9 mouse cellular contexts compared by ENCODE assay signal in the genomic region with DNA sequence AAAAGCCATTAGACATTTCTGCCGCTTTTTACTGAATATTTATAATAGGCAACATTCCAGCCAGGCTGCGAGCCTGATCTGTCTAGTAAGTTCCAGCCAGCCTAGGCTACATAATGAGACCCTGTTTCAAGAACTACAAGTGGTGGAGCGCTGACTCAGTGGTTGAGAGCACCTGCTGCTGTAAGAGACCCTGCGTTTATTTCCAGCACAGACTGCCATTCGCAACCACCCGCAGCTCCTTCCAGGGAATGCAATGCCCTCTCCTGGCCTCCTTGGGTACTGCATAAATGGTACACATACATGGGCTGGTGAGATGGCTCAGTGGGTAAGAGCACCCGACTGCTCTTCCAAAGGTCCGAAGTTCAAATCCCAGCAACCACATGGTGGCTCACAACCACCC. TPM values are rescaled to one million over a fixed set of nuclear protein-coding genes. Genes with fewer than 3 reads are reported as not detected.
A peak's percentile ranks its signal among the peaks of the same experiment; 100 is the strongest.
DNase-seq lines count a peak whose midpoint lies in the region; ATAC-seq and TF ChIP-seq lines count a peak whose summit lies in the region.
"Had no signal": no experiment of that assay in that cellular context is flagged by ENCODE, and none has a peak within 500 bp of the region (broad histone marks: within the 10 kb centered on the region; RNA-seq: fewer than 3 reads in every experiment).

No protein-coding gene starts in this region.

- no peaks in the 10 kb centered on the region for H3K27me3 ChIP-seq in intestine, postnatal 0 days (replicated peaks; ENCODE audit: control insufficient read depth, insufficient read depth, low read length)
- H3K27me3 ChIP-seq in intestine, embryonic 15.5 days (replicated peaks), result no peaks in the 10 kb centered on the region
- H3K27me3 ChIP-seq in forebrain, embryonic 11.5 days (ENCODE audit: control insufficient read depth, insufficient read depth, low read length), result no peaks in the 10 kb centered on the region

- WGBS in intestine, postnatal 0 days, result 83% methylated on average over 8 of the region's 8 CpGs
- WGBS in intestine, embryonic 15.5 days, result 86% methylated on average over 8 of the region's 8 CpGs
- WGBS in forebrain, embryonic 11.5 days, result 94% methylated on average over 8 of the region's 8 CpGs

- no peaks in the 10 kb centered on the region for H3K36me3 ChIP-seq in intestine, postnatal 0 days (ENCODE audit: control insufficient read depth, insufficient read depth)
- 0 out of 2 replicates have a peak, but pooled peaks cover 2% of the 10 kb centered on the region for H3K36me3 ChIP-seq in intestine, embryonic 15.5 days
- peaks cover 3% of the 10 kb centered on the region; the same call in 1 of the 2 replicates for H3K36me3 ChIP-seq in forebrain, embryonic 11.5 days (ENCODE audit: control insufficient read depth, insufficient read depth, low read length)

- no peaks in the 10 kb centered on the region for H3K9me3 ChIP-seq in intestine, postnatal 0 days (ENCODE audit: control insufficient read depth)
- no peaks in the 10 kb centered on the region for H3K9me3 ChIP-seq in intestine, embryonic 15.5 days
- H3K9me3 ChIP-seq in forebrain, embryonic 11.5 days (ENCODE audit: control insufficient read depth, low read length), result no peaks in the 10 kb centered on the region

- no peak overlapping the region for H3K9ac ChIP-seq in intestine, postnatal 0 days (ENCODE audit: low read depth, low read length)
- no peak overlapping the region for H3K9ac ChIP-seq in intestine, embryonic 15.5 days
- no peak overlapping the region for H3K9ac ChIP-seq in forebrain, embryonic 11.5 days (ENCODE audit: low read length)

- TF ChIP-seq CTCF in intestine, postnatal 0 days (IDR thresholded peaks at IDR 0.05; ENCODE audit: low read depth), result peak; percentile 65

- no peak overlapping the region for H3K4me2 ChIP-seq in intestine, postnatal 0 days (replicated peaks; ENCODE audit: low read depth)
- H3K4me2 ChIP-seq in intestine, embryonic 15.5 days (replicated peaks), result no peak overlapping the region
- no peak overlapping the region for H3K4me2 ChIP-seq in forebrain, embryonic 11.5 days (ENCODE audit: low read depth, low read length, severe bottlenecking)

- peak; percentile 16 for DNase-seq in spleen, adult 12 weeks (ENCODE audit: low spot score)
- DNase-seq in spleen, postnatal 36 days (ENCODE audit: low spot score in 2 of 2), result no peak
- DNase-seq in embryo, embryonic 11 days, result peak; percentile 49
- DNase-seq in thymus, postnatal 25 days, result peak; percentile 39
- no peak for DNase-seq in adrenal gland, adult 8-10 months
- DNase-seq in forebrain, embryonic 11.5 days (ENCODE audit: low spot score), result no peak

- no peak for ATAC-seq in intestine, postnatal 0 days
- no peak for ATAC-seq in intestine, embryonic 15.5 days
- no peak for ATAC-seq in forebrain, embryonic 11.5 days (replicated peaks; ENCODE audit: low FRiP score)
- ATAC-seq: midbrain, embryonic 16.5 days had no signal

- H3K4me1 ChIP-seq in intestine, postnatal 0 days (replicated peaks; ENCODE audit: control insufficient read depth, insufficient read depth, low read length), result no peaks in the 10 kb centered on the region
- H3K4me1 ChIP-seq in intestine, embryonic 15.5 days (replicated peaks), result peaks cover 24% of the 10 kb centered on the region
- no peaks in the 10 kb centered on the region for H3K4me1 ChIP-seq in forebrain, embryonic 11.5 days (replicated peaks; ENCODE audit: control insufficient read depth, insufficient read depth, low read length)

- no peak overlapping the region for H3K4me3 ChIP-seq in intestine, postnatal 0 days (ENCODE audit: low read depth, low read length)
- H3K4me3 ChIP-seq in intestine, embryonic 15.5 days (replicated peaks), result no peak overlapping the region
- H3K4me3 ChIP-seq in forebrain, embryonic 11.5 days (ENCODE audit: low read depth, low read length), result no peak overlapping the region

- H3K27ac ChIP-seq in intestine, postnatal 0 days (ENCODE audit: low read depth, low read length), result no peak overlapping the region
- no peak overlapping the region for H3K27ac ChIP-seq in intestine, embryonic 15.5 days
- H3K27ac ChIP-seq in forebrain, embryonic 11.5 days (ENCODE audit: low read depth, low read length), result no peak overlapping the region

RNA-seq across cellular contexts. Expression of gene Nmt1, which starts 18.8 kb away (rescaled TPM):
- polyA plus RNA-seq in intestine, postnatal 0 days (2015; fragmentation: Nextera tagmentation; extraction: Ambion mirVana), result 58.4 and 63.1 TPM in 2 replicates
- polyA plus RNA-seq in intestine, embryonic 15.5 days (2015; fragmentation: Nextera tagmentation; extraction: Ambion mirVana), result 60.0 and 66.6 TPM in 2 replicates
- 100 to 1,000 TPM; 102 to 113 (median 109) TPM for total RNA-seq in adrenal gland, adult 8-10 months (2022)
- polyA plus RNA-seq in forebrain, embryonic 11.5 days (2014; fragmentation: Nextera tagmentation; extraction: Ambion mirVana), result 53.8 and 58.6 TPM in 2 replicates

RNA-seq across cellular contexts. Expression of gene Dcakd, which starts 18.9 kb away (rescaled TPM):
- 40.4 and 45.9 TPM in 2 replicates for polyA plus RNA-seq in intestine, postnatal 0 days (2015; fragmentation: Nextera tagmentation; extraction: Ambion mirVana)
- polyA plus RNA-seq in intestine, embryonic 15.5 days (2015; fragmentation: Nextera tagmentation; extraction: Ambion mirVana), result 101 and 105 TPM in 2 replicates
- total RNA-seq in adrenal gland, adult 8-10 months (2022), result 10 to 100 TPM; 64.3 to 89.6 (median 75.5) TPM
- 276 and 295 TPM in 2 replicates for polyA plus RNA-seq in forebrain, embryonic 11.5 days (2014; fragmentation: Nextera tagmentation; extraction: Ambion mirVana)

Comparison
In these comparisons a context has a peak if more than half of its experiments do, and no peak if none do; other contexts are left out.
1. DNase-seq: peak in spleen, adult 12 weeks (single experiment), embryo, embryonic 11 days (single experiment) and thymus, postnatal 25 days (single experiment); none in spleen, postnatal 36 days (0 of 2), adrenal gland, adult 8-10 months (single experiment) and forebrain, embryonic 11.5 days (single experiment).